Mouse (Mus musculus) liver, postnatal 0 days (tissue): ENCODE measurements at regions not wholly inside any gene's neighbourhood (a gene's known extent, or its start where the extent isn't known, plus 50 kb on each side); places are given as distances from the start of the nearest gene placed in this dataset.

ENCODE experiments used
- CTCF ChIP-seq: sonication (generic); IDR thresholded peaks from 2 replicates; pipeline ENCODE4 v1.5.1; 2016; ENCODE audit warnings: antibody characterized with exemption, low read depth
- EP300 ChIP-seq: IDR thresholded peaks from 2 replicates; pipeline ENCODE4 v1.6.1; 2016; ENCODE audit warnings: antibody characterized with exemption, low read depth, mild to moderate bottlenecking

DNA sequence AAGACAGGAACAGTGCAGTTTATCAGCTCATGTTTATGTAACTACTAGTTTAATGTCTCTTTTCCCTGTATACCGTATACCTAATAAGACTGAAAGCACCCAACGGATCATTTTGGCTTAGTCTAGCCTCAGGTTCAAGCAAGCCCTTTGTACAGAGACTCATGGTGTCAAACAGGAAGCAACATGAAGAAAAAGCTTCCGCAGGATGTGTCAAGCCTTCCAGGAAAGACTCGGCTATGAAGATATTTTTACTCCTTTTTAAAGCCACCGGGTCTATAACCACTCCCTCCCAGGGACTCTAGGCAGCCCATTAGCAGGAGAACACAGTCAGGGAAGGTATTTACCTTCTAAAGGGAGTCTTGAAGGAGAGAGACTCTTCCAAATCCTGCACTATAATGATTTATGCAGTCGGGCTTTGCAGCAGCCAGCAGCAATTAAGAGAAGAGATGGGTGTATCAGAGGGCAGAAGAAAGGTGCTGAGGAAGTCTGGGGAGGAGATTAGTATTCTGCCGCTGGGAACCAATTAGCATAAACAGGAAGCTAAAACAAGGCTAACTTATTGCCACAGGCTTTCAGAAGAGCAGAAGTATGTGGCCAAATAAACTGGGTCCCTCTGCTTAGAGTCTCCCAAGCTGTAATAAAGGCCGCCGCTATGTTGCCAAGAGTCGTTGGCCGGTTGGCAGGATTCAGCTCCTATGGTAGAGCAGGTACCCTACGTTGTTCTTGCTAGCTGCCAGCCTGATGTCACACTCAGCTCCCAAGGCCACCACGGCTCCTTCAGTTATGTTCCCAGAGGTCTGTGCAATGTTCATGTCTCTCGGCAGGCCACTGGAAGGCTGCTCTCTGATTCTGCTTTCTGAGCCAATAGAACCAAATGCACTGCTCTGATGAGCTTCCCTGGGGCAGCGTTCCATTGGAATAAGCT is 98.7 kb downstream of the Tsen15 start:
- no peak for TF ChIP-seq CTCF
- TF ChIP-seq EP300, result no peak
